Mouse (Mus musculus) heart, adult 11 months (tissue): ENCODE results near the gene Kdm5b.

Experiments
- DNase-seq: peaks from one replicate; pipeline ENCODE4 v3.0.0; 2022

The Kdm5b gene

GRCm38 (mm10) chr1:134651268-134651850 lies 91.4 kb downstream of the Kdm5b start:
- peak; percentile 95 for DNase-seq

DNA sequence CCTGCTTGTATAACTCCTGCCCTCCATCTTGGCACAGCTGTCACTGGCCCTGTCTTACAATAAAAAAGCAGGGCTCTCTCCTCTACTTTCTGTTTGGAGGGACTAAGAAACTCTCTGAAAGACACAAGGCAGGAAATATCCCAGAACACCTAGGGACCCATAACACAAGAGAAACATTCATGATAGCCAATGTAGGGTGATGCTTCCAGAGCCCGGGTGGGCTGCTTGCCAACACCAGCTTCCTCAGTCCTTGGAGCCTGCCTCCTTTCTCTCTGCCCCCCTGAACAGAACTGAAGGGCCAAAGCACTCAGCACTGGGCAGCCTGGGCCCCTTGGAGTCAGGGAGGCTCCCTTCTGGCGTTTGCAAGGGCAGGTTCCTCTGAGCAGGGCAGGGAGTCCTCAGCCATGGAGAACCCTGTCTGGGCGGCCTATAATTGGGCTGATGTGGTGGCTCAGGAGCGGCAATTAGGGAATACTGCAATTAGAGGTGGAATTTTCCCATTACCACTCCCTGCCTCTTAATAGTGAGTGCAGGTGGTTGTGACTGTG lies 92.0 kb downstream of the Kdm5b start:
- DNase-seq, result no peak

GRCm38 (mm10) chr1:134653603-134654257 lies 93.8 kb downstream of the Kdm5b start:
- DNase-seq, result no peak

DNA sequence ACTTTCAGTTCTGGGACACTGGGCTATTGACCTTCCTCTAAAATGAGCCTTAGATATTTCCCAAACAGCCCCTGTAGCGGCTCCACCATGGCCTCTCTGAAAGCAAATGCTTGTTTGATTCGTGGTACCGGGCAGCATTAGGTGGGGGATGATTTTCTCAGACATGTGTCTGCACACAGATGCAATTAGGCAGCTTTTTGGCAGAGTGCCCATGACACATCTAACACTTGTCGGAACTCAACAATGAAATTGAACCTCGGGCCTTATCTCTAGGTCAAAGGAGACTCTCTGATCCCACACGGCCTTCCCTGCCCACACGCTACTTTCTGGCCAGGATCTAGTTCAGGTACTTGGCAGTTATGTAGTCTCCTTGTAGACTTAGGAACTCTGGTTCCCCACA lies 98.9 kb downstream of the Kdm5b start:
- no peak for DNase-seq

GRCm38 (mm10) chr1:134660163-134660562 lies 100.2 kb downstream of the Kdm5b start:
- DNase-seq, result no peak

DNA sequence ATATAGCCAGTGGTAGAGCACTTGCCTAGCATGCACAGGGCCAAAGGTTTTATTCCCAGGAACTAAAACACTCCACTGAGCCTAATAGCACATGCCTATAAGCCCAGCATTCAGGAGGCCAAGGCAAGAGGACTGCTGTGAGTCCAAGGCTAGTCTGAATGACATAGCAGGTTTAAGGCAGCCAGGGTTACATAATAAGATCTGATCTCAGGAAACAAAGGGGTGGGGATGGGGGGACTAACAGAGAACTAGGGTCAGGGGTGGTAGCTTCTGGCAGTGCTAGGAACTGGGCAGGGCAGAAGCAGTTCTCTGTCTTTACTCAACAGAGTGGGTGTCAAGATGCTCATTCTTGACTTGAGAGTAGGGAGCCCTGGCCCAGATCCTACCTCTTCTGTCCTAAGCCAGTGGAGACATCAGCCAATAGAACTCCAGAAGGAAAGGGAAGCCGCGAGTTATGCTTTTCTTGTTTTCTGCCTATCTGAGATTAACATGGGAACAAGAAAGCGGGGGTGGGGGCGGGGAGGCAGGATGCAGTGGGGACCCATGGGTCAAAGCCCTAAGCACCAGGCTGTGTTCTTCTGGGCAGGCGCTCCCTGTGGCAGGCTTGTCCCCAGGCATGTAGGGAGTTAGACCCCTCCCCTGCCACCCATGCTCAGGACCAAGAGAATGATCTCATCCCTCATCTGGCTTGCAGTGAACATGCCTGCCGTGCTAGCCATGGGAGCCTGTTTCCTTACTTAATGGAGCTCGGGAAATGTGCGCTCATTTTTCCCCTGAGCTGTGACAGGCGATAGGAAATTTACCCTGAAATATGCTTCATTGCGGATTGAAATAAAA lies 111.5 kb downstream of the Kdm5b start:
- peak; percentile 92 for DNase-seq

DNA sequence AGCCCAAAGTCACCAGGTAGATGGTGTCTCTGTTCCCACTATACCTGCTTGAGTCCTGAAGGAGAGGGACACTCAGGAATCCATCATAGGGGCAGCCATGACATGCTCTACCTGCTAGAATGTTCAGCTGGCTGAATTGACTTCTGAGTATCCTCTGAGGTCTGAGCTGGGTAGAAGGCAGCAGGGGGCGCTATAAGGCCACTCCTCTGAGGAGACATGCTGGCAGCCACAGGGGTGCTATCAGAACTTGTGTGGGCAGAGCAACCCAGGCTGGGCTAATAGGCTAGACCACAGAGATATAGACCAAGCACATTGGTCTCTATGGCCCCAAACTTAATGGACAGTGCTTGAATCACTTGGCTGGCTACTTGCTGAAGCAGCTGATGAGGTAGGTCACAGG lies 114.3 kb downstream of the Kdm5b start:
- DNase-seq, result no peak

- peak; percentile 95 for DNase-seq
These were observed 119.5 kb downstream of the Kdm5b start for GRCm38 (mm10) chr1:134679445-134679844.

DNA sequence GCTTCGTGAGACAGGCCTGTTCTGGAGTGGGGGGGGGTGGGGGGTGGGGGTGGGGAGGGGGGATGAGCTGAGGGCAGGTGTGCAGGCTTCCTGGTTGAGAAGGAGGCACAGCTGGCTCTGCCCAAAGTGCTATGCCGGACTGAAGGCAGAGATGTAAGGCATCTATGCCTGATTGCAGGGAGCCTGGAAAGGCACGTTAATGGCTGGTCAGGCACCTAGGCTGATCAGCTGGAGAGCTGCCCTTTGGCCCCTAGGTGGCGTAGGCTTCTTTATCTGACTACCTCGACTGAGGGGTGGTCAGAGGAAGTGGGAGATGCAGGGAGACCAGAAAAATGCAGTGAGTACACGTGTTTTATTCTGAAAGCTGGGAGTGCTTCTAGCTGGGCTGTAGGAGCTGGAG lies 120.6 kb downstream of the Kdm5b start:
- DNase-seq, result no peak

GRCm38 (mm10) chr1:134682460-134682859 lies 122.5 kb downstream of the Kdm5b start:
- no peak for DNase-seq
